Mouse (Mus musculus): ENCODE data around the gene Ubxn1. TPM values are rescaled to one million over a fixed set of nuclear protein-coding genes. Genes with fewer than 3 reads are reported as not detected.

Ubxn1 gene
- total RNA-seq, 1 experiment = 220 TPM

GRCm38 (mm10) chr19:8844371-8845129 lies 26.7 kb upstream of the Ubxn1 start:
- Histone ChIP-seq H3K9me3 (ENCODE audit: control insufficient read depth, insufficient read depth, low read depth, low read length) (no peaks in the 10 kb centered on the region), H3K27ac (ENCODE audit: insufficient read depth, low read depth, low read length, poor library complexity, severe bottlenecking) (no peak overlapping the region), H3K4me3 (ENCODE audit: insufficient read depth in 1 of 2, low read depth in 1 of 2, low read length in 2 of 2, poor library complexity in 1 of 2, severe bottlenecking in 1 of 2) (no peak overlapping the region), H3K36me3 (ENCODE audit: control insufficient read depth, insufficient read depth, low read length, poor library complexity, severe bottlenecking) (peaks cover 8% of the 10 kb centered on the region; the same call in 1 of the 2 replicates), H3K9ac (ENCODE audit: insufficient read depth, low read depth, low read length, poor library complexity, severe bottlenecking) (no peak overlapping the region), H3K4me1 (ENCODE audit: control insufficient read depth in 2 of 2, insufficient read depth in 2 of 2, low read length in 2 of 2, poor library complexity in 1 of 2) (peaks cover 0 to 18% of the 10 kb centered on the region in 2 experiments; a peak in 2 of 4 replicates)
- TF ChIP-seq ZNF384 (IDR thresholded peaks at IDR 0.05; ENCODE audit: low read depth, low read length) = peak; percentile 71
- no peak for TF ChIP-seq CHD2 (IDR thresholded peaks at IDR 0.05; ENCODE audit: low read depth, low read length)
- peak; percentile 76 for DNase-seq (ENCODE audit: low read depth, low spot score)
- in situ Hi-C loops (cut with MboI; ENCODE audit: low sequenced_read_pairs in 2 of 2, unreplicated experiment in 2 of 2) = no loop called here

- DNase-seq (ENCODE audit: low read depth, low spot score) = no peak
- Histone ChIP-seq H3K36me3 (ENCODE audit: control insufficient read depth, insufficient read depth, low read length, poor library complexity, severe bottlenecking) (peaks cover 8% of the 10 kb centered on the region; the same call in 1 of the 2 replicates), H3K4me1 (ENCODE audit: control insufficient read depth in 2 of 2, insufficient read depth in 2 of 2, low read length in 2 of 2, poor library complexity in 1 of 2) (peaks cover 5 to 18% of the 10 kb centered on the region in 2 experiments; a peak in 2 of 4 replicates), H3K27ac (ENCODE audit: insufficient read depth, low read depth, low read length, poor library complexity, severe bottlenecking) (no peak overlapping the region), H3K9ac (ENCODE audit: insufficient read depth, low read depth, low read length, poor library complexity, severe bottlenecking) (no peak overlapping the region), H3K9me3 (ENCODE audit: control insufficient read depth, insufficient read depth, low read depth, low read length) (no peaks in the 10 kb centered on the region), H3K4me3 (ENCODE audit: insufficient read depth in 1 of 2, low read depth in 1 of 2, low read length in 2 of 2, poor library complexity in 1 of 2, severe bottlenecking in 1 of 2) (no peak overlapping the region)
- in situ Hi-C loops (cut with MboI; ENCODE audit: low sequenced_read_pairs in 2 of 2, unreplicated experiment in 2 of 2) = no loop called here
- TF ChIP-seq ZNF384 (IDR thresholded peaks at IDR 0.05; ENCODE audit: low read depth, low read length) (no peak), HCFC1 (IDR thresholded peaks at IDR 0.05; ENCODE audit: borderline replicate concordance, insufficient read depth, low read length) (no peak)
Observed at GRCm38 (mm10) chr19:8848356-8848755, 22.9 kb upstream of the Ubxn1 start.

- in situ Hi-C loops (cut with MboI; ENCODE audit: low sequenced_read_pairs in 2 of 2, unreplicated experiment in 2 of 2) = loop anchor here (10.0 to 25.0 kb wide), 2 partner anchors 237 to 244 kb away; partner anchors contain the start of gene Scgb1a1 (in 1 of the 2)
- DNase-seq (ENCODE audit: low read depth, low spot score) = no peak
- Histone ChIP-seq H3K4me3 (ENCODE audit: insufficient read depth in 1 of 2, low read depth in 1 of 2, low read length in 2 of 2, poor library complexity in 1 of 2, severe bottlenecking in 1 of 2) (peak within 1 kb of the TSS; percentile 29 to 48), H3K9me3 (ENCODE audit: control insufficient read depth, insufficient read depth, low read depth, low read length) (no peaks in the 10 kb centered on the region), H3K36me3 (ENCODE audit: control insufficient read depth, insufficient read depth, low read length, poor library complexity, severe bottlenecking) (peaks cover 8% of the 10 kb centered on the region; the same call in 1 of the 2 replicates), H3K4me1 (ENCODE audit: control insufficient read depth in 2 of 2, insufficient read depth in 2 of 2, low read length in 2 of 2, poor library complexity in 1 of 2) (peaks cover 5 to 18% of the 10 kb centered on the region in 2 experiments; a peak in 2 of 4 replicates), H3K27ac (ENCODE audit: insufficient read depth, low read depth, low read length, poor library complexity, severe bottlenecking) (peak within 1 kb of the TSS; percentile 36; the same call in 1 of the 2 replicates), H3K9ac (ENCODE audit: insufficient read depth, low read depth, low read length, poor library complexity, severe bottlenecking) (peak within 1 kb of the TSS; percentile 17)
- no peak for TF ChIP-seq MAFK (IDR thresholded peaks at IDR 0.05; ENCODE audit: insufficient read depth, low read depth, low read length)
Observed at GRCm38 (mm10) chr19:8850402-8850901, 20.8 kb upstream of the Ubxn1 start, which contains the start of gene Lrrn4cl. Lrrn4cl (plus strand) TSS chr19:8850768.

GRCm38 (mm10) chr19:8851639-8852038 lies 19.7 kb upstream of the Ubxn1 start:
- no peaks in the 10 kb centered on the region for H3K9me3 ChIP-seq (ENCODE audit: control insufficient read depth, insufficient read depth, low read depth, low read length)
- no peak overlapping the region for H3K27ac ChIP-seq (ENCODE audit: insufficient read depth, low read depth, low read length, poor library complexity, severe bottlenecking)
- H3K9ac ChIP-seq (ENCODE audit: insufficient read depth, low read depth, low read length, poor library complexity, severe bottlenecking) = no peak overlapping the region; the same call in 1 of the 2 replicates
- H3K36me3 ChIP-seq (ENCODE audit: control insufficient read depth, insufficient read depth, low read length, poor library complexity, severe bottlenecking) = 0 out of 2 replicates have a peak, but pooled peaks cover 3% of the 10 kb centered on the region
- no peak for DNase-seq (ENCODE audit: low read depth, low spot score)
- TF ChIP-seq HCFC1 (IDR thresholded peaks at IDR 0.05; ENCODE audit: borderline replicate concordance, insufficient read depth, low read length) (no peak), CHD2 (IDR thresholded peaks at IDR 0.05; ENCODE audit: low read depth, low read length) (no peak), MAFK (IDR thresholded peaks at IDR 0.05; ENCODE audit: insufficient read depth, low read depth, low read length) (no peak), ZNF384 (IDR thresholded peaks at IDR 0.05; ENCODE audit: low read depth, low read length) (no peak), ZC3H11A (IDR thresholded peaks at IDR 0.05; ENCODE audit: borderline replicate concordance, low read depth, low read length) (no peak)
- peaks cover 5 to 16% of the 10 kb centered on the region in 2 experiments; a peak in 2 of 4 replicates for H3K4me1 ChIP-seq (ENCODE audit: control insufficient read depth in 2 of 2, insufficient read depth in 2 of 2, low read length in 2 of 2, poor library complexity in 1 of 2)
- peak overlapping the region; percentile 29 to 40 for H3K4me3 ChIP-seq (ENCODE audit: insufficient read depth in 1 of 2, low read depth in 1 of 2, low read length in 2 of 2, poor library complexity in 1 of 2, severe bottlenecking in 1 of 2)
- in situ Hi-C loops (cut with MboI; ENCODE audit: low sequenced_read_pairs in 2 of 2, unreplicated experiment in 2 of 2) = loop anchor here (10.0 to 25.0 kb wide), 2 partner anchors 236 to 243 kb away; partner anchors contain the start of gene Scgb1a1 (in 1 of the 2)

Measured in ES-E14 (cell line).